Mouse (Mus musculus) layer of hippocampus, postnatal 14 days (tissue): ENCODE measurements around the gene Ube2t. TPM values are rescaled to one million over a fixed set of nuclear protein-coding genes. Genes with fewer than 3 reads are reported as not detected.

Experiments
- DNase-seq, 2 experiments: peaks; one replicate each; pipeline ENCODE4 v3.0.0; 2021 to 2022; ENCODE audit warnings: low spot score in 2 of 2, mixed read lengths in 1 of 2
- total RNA-seq, 2 experiments: library from RNA; stranded (reverse); gene quantifications; 2 replicates each; pipeline ENCODE4 v1.2.3; 2021

The Ube2t gene
- total RNA-seq, 2 experiments from 2014 or later: 2.1 to 2.4 TPM

GRCm38 (mm10) chr1:134994739-134995138, 32.4 kb downstream of the Ube2t start:
- DNase-seq: no peak

GRCm38 (mm10) chr1:134995437-134995836, 33.1 kb downstream of the Ube2t start:
- DNase-seq: no peak

- DNase-seq: no peak
Measured at GRCm38 (mm10) chr1:134995954-134996353, 33.6 kb downstream of the Ube2t start.

- no peak for DNase-seq
Measured at GRCm38 (mm10) chr1:134996471-134996870, 34.1 kb downstream of the Ube2t start.

GRCm38 (mm10) chr1:134997568-134997967, 35.2 kb downstream of the Ube2t start:
- DNase-seq: no peak

- DNase-seq: no peak
Measured at GRCm38 (mm10) chr1:134998231-134998630, 35.9 kb downstream of the Ube2t start.

GRCm38 (mm10) chr1:135000527-135000926, 38.2 kb downstream of the Ube2t start:
- no peak for DNase-seq

- DNase-seq: no peak
Measured at GRCm38 (mm10) chr1:135003346-135003745, 41.0 kb downstream of the Ube2t start.

- DNase-seq: no peak
Measured at GRCm38 (mm10) chr1:135005696-135006095, 43.3 kb downstream of the Ube2t start.

- no peak for DNase-seq
Measured at GRCm38 (mm10) chr1:135009833-135010232, 47.5 kb downstream of the Ube2t start.

- no peak for DNase-seq
Measured at GRCm38 (mm10) chr1:135011912-135012311, 49.5 kb downstream of the Ube2t start.

- DNase-seq: peak in 1 of 2 experiments; percentile 41
Measured at GRCm38 (mm10) chr1:135012472-135012871, 50.1 kb downstream of the Ube2t start.

- no peak for DNase-seq
Measured at GRCm38 (mm10) chr1:135014921-135015445, 52.6 kb downstream of the Ube2t start.

- DNase-seq: no peak
Measured at GRCm38 (mm10) chr1:135016907-135017655, 54.7 kb downstream of the Ube2t start.

GRCm38 (mm10) chr1:135017656-135018015, 55.3 kb downstream of the Ube2t start:
- no peak for DNase-seq

- peak in 1 of 2 experiments; percentile 26 for DNase-seq
Measured at GRCm38 (mm10) chr1:135019087-135019774, 56.9 kb downstream of the Ube2t start.

- peak; percentile 32 to 47 for DNase-seq
Measured at GRCm38 (mm10) chr1:135019775-135020167, 57.4 kb downstream of the Ube2t start.

- peak; percentile 46 to 60 for DNase-seq
Measured at GRCm38 (mm10) chr1:135020281-135020940, 58.0 kb downstream of the Ube2t start.

- peak in 1 of 2 experiments; percentile 48 for DNase-seq
Measured at GRCm38 (mm10) chr1:135020970-135021369, 58.6 kb downstream of the Ube2t start.

- no peak for DNase-seq
Measured at GRCm38 (mm10) chr1:135021936-135022335, 59.6 kb downstream of the Ube2t start.

- no peak for DNase-seq
Measured at GRCm38 (mm10) chr1:135023583-135023982, 61.2 kb downstream of the Ube2t start.
